Mouse (Mus musculus) thymus, adult 2 months (tissue): ENCODE measurements around the gene Strada.

ENCODE experiments used
- CTCF ChIP-seq: fragments of 200-500 bp; IDR thresholded peaks from 2 replicates; pipeline ENCODE4 v1.5.1; 2012; ENCODE audit warnings: mild to moderate bottlenecking, control low read depth, low read length, moderate library complexity, borderline replicate concordance; ENCODE audit not compliant: control insufficient read depth, poor library complexity, insufficient read depth; ENCODE audit errors: extremely low read depth
- POLR2A ChIP-seq: fragments of 200-500 bp; IDR thresholded peaks from 2 replicates; pipeline ENCODE4 v1.6.1; 2012; ENCODE audit warnings: mild to moderate bottlenecking, low read length, control low read depth, moderate library complexity; ENCODE audit not compliant: control insufficient read depth, poor library complexity, insufficient read depth; ENCODE audit errors: extremely low read depth

- TF ChIP-seq CTCF (no peak), POLR2A (no peak)
Observed at GRCm38 (mm10) chr11:106191716-106192115, 10.3 kb downstream of the Strada start.
